ENCODE assay signal across 13 mouse cellular contexts in the genomic region with DNA sequence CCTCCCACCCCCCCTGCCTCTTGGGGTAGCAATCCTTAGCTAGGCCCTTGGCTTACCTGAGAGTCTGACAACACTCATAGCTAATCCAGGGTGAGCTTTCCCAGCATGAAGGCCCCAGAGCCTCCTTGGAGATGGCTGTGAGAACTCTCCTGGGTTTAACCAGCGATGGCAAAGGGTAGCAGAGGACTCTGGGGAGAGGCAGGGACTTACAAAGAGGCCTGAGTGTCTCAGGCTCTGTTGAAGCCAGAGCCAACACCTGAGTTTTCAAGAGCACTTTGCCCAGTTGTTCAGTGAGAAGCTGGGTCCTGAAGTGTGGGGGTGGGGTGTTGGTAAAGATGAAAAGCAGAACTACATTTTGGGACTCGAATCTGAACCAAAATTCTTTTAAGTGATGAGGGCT.
"Had no signal": no experiment of that assay in that cellular context is flagged by ENCODE, and none has a peak within 500 bp of the region (broad histone marks: within the 10 kb centered on the region; RNA-seq: fewer than 3 reads in every experiment).

No protein-coding gene starts in this region.

- H3K4me2 ChIP-seq: intestine, embryonic 15.5 days; liver, embryonic 11.5 days; liver, embryonic 15.5 days; neural tube, embryonic 15.5 days had no signal

- DNase-seq: kidney, postnatal 10 days; kidney, postnatal 4 days; thymus, postnatal 25 days had no signal

- H3K27ac ChIP-seq: hindbrain, postnatal 0 days; intestine, embryonic 15.5 days; limb, embryonic 10.5 days; liver, embryonic 15.5 days; midbrain, embryonic 10.5 days; neural tube, embryonic 15.5 days; stomach, postnatal 0 days had no signal

- H3K36me3 ChIP-seq: intestine, embryonic 15.5 days; limb, embryonic 10.5 days; liver, embryonic 15.5 days; midbrain, embryonic 10.5 days; neural tube, embryonic 15.5 days had no signal

- H3K27me3 ChIP-seq: intestine, embryonic 15.5 days; liver, embryonic 15.5 days; neural tube, embryonic 15.5 days had no signal

- H3K4me3 ChIP-seq: intestine, embryonic 15.5 days; left cerebral cortex, adult 2 months; limb, embryonic 10.5 days; liver, embryonic 15.5 days; midbrain, embryonic 10.5 days; neural tube, embryonic 15.5 days had no signal

- ATAC-seq: hindbrain, postnatal 0 days; intestine, embryonic 15.5 days; midbrain, embryonic 16.5 days had no signal

- H3K9me3 ChIP-seq: intestine, embryonic 15.5 days; limb, embryonic 10.5 days; liver, embryonic 15.5 days; midbrain, embryonic 10.5 days; neural tube, embryonic 15.5 days had no signal

- H3K9ac ChIP-seq: intestine, embryonic 15.5 days; liver, embryonic 15.5 days; neural tube, embryonic 15.5 days had no signal
